Mouse (Mus musculus): ENCODE data around the gene Orm3. TPM values are rescaled to one million over a fixed set of nuclear protein-coding genes. Genes with fewer than 3 reads are reported as not detected.

The Orm3 gene
- not detected for total RNA-seq (2021)

DNA sequence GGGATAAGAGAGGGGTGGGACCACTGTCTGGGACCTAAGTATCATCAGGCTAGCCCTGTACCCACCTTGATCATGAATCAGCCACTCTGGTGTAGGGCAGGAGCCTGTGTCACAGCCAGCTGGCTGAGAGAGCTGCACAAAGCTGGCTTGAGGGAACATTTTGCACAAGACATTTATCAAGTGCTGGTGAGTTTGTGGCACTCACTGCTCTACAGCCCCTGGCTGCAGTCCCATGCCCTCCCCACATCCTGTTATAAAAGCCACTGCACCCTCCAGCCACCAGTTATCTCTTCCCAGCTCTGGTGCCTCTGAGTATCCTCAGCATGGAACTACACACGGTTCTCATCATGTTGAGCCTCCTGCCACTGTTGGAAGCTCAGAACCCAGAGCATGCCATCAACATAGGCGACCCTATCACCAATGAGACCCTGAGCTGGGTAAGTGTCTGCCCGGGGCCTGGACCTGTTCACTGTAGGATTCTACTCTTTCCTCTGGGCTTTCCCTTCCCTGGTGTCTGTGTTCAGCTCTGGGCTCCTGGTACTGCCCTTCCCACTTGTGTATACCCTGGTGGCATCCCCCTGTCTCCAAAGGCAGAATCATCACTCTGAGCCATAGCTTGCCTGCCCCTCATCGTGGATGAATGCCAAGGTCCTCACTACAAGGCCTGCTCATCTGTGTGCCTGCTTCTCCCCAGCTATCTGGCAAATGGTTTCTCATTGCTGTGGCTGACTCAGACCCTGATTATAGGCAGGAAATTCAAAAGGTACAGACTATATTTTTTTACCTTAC lies at the start of gene Orm3:
Gene Orm3 (plus strand): TSS at position 286 of the 789 bp plus-strand sequence.
- DNase-seq (ENCODE audit: low spot score in 2 of 2) = no peak
- intact Hi-C loops (cut with DNase I) = no loop called here

- intact Hi-C loops (cut with DNase I) = loop anchor here (1.0 kb wide), 1 partner anchor 92 kb away; no protein-coding TSS in a partner anchor
- DNase-seq (ENCODE audit: low spot score in 2 of 2) = peak; percentile 76 to 83
These were observed 48.5 kb upstream of the Orm3 start for GRCm38 (mm10) chr4:63307175-63308062.

DNA sequence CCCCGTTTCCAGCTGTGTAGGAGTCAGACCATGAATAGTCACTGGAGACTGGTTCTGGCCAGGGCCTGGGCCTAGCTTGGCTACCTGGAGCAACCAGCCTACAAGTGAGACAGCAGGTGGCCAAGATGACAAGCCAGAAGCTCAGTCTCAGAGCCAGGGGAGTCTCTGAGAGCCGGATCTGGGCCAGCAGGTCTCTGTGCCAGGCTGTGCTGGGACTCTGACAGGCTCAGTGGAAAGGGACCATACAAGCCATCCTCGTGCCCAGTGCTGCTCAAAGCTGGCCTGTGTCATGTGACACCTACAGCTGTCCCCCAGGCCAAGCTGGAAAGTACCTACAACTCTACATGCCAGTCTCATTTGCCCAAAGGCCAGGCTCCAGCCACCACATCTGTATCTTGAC lies 47.6 kb upstream of the Orm3 start:
- intact Hi-C loops (cut with DNase I) = no loop called here
- no peak for DNase-seq (ENCODE audit: low spot score in 2 of 2)

GRCm38 (mm10) chr4:63310247-63310855 lies 45.6 kb upstream of the Orm3 start:
- intact Hi-C loops (cut with DNase I) = no loop called here
- no peak for DNase-seq (ENCODE audit: low spot score in 2 of 2)

DNA sequence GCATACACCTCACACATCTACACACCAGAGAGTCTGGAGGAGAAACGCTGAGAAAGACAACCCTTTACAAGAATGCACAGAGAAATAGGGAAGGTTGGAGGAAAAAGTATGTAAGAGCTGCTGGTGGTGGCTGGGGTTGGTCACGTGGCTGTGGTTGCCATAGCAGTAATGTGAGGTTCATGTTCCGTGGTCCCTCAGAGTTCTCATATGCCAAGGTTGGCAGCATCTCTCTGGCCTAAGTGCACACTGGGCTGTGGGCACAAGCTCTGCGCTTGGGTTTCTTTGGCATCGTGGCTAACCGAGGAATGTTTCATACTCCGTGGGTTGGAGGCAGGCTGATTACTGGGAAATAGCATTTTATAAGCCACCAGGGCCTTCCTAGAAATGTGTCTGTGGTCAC lies 44.5 kb upstream of the Orm3 start:
- no peak for DNase-seq (ENCODE audit: low spot score in 2 of 2)
- intact Hi-C loops (cut with DNase I) = no loop called here

DNA sequence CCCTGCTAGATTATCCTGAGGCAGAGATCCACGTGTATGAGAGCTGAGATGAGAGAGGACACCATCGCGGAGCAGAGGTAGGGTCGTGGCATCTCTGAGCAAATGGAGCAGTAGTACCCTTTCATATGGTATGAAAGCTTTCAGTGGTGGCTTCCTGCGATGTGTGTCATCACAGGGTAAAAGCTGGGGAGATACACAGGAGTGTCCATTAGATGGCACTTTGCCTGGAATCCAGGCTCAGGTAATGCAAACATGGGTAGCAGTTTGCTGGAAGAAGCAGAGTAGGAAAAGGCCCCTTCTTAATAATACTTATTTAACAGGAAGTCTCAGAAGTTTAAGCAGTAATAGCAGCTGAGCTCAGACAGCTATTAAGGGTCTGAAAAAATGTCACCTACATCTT lies 41.9 kb upstream of the Orm3 start:
- DNase-seq (ENCODE audit: low spot score in 2 of 2) = no peak
- intact Hi-C loops (cut with DNase I) = no loop called here

GRCm38 (mm10) chr4:63316076-63316746 lies 39.8 kb upstream of the Orm3 start:
- intact Hi-C loops (cut with DNase I) = loop anchor here (5.0 kb wide), 1 partner anchor 159 kb away; no protein-coding TSS in a partner anchor

DNA sequence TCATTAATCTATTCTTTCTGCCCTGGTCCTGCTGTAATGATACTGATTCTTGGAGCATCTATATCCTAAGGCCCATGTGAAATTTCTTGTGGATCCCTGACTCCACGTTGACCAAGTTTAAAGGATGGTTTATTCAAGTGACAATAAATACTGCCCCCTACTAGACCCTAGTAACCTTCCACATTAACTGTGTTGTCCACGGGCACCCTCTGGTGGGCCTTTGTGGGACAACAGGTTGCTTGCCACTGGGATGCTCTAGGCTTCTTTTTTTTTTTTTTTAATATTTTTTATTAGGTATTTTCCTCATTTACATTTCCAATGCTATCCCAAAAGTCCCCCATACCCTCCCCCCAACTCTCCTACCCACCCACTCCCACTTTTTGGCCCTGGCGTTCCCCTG lies 36.4 kb upstream of the Orm3 start:
- DNase-seq (ENCODE audit: low spot score in 2 of 2) = peak in 1 of 2 experiments; percentile 26
- intact Hi-C loops (cut with DNase I) = loop anchor here (1.0 to 5.0 kb wide), 2 partner anchors 138 to 162 kb away; no protein-coding TSS in a partner anchor

More at GRCm38 (mm10) chr4:63316076-63316746, 39.8 kb upstream of the Orm3 start:
- peak; percentile 28 to 30 for DNase-seq (ENCODE audit: low spot score in 2 of 2)

- intact Hi-C loops (cut with DNase I) = no loop called here
These were observed 32.6 kb upstream of the Orm3 start for GRCm38 (mm10) chr4:63323275-63323815.

GRCm38 (mm10) chr4:63333403-63333802 lies 22.6 kb upstream of the Orm3 start:
- intact Hi-C loops (cut with DNase I) = no loop called here
- no peak for DNase-seq (ENCODE audit: low spot score in 2 of 2)

More at GRCm38 (mm10) chr4:63323275-63323815, 32.6 kb upstream of the Orm3 start:
- DNase-seq (ENCODE audit: low spot score in 2 of 2) = no peak

DNA sequence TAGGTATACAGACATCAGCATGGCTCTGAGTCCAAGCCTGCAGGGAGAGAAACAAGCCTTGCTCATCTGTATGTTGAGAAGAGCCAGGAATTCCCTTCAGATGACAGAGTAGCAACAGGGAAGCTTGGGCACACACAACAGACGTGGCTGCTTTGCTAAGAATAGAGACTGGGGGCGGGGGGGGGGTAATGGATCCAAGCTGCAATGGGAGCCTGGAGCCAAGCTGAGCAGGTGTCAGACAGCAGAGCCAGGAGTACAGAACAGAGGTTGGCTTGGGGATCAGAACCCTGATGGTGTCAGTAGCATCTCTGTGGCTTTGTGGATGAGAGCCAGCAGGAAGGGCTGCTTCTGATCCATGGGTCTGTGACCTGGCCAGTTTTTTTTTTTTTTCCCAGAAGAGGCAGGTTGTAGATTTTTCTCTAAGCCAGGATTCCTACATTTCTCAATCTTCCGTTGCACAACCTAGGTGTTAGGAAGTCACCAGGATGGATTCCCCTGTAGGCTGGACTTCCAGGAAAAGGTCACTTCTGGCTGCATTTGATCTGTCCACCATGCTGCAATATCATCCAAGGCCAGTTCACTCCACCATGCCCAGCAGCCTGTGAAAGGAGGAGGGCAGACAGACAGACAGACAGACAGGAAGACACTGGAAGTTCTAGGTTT lies 17.4 kb upstream of the Orm3 start:
- no peak for DNase-seq (ENCODE audit: low spot score in 2 of 2)
- intact Hi-C loops (cut with DNase I) = no loop called here

- no peak for DNase-seq (ENCODE audit: low spot score in 2 of 2)
- intact Hi-C loops (cut with DNase I) = no loop called here
These were observed 13.5 kb upstream of the Orm3 start for GRCm38 (mm10) chr4:63342491-63342890.

DNA sequence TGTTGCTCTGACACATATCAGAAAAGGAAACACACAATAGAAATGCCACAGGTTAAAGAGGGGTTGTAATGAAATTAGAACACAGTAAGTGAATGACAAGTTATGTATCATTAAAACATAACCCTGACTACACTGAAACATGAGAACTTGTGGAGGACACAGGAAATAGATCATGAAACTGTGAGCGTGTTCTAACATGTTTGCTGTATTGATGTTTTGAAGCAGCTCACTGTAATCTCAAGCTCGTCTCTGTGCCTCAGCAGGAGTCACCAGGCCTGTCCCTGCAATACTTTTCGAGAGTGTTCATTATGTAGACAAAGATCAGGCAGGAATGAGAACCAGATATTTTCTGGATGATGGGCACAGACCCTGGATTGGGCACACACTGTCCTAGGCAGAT lies 12.4 kb upstream of the Orm3 start:
- DNase-seq (ENCODE audit: low spot score in 2 of 2) = no peak
- intact Hi-C loops (cut with DNase I) = no loop called here

DNA sequence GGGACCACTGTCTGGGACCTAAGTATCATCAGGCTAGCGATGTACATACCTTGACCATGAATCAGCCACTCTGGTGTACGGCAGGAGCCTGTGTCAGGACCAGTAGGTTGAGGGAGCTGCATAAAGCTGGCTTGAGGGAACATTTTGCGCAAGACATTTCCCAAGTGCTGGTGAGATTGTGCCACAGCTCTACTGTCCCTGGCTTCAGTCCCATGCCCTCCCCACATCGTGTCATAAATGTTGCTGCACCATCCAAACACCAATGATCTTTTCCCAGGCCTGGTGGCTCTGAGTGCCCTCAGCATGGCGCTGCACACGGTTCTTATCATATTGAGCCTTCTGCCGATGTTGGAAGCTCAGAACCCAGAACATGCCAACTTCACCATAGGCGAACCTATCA lies 11.7 kb upstream of the Orm3 start, which contains the start of gene Orm1:
Gene Orm1 (plus strand): TSS at position 266 of the 400 bp plus-strand sequence.
- intact Hi-C loops (cut with DNase I) = no loop called here

GRCm38 (mm10) chr4:63345261-63345660 lies 10.7 kb upstream of the Orm3 start:
- no peak for DNase-seq (ENCODE audit: low spot score in 2 of 2)
- intact Hi-C loops (cut with DNase I) = no loop called here

More for the DNA sequence above, 11.7 kb upstream of the Orm3 start, which contains the start of gene Orm1:
- no peak for DNase-seq (ENCODE audit: low spot score in 2 of 2)

DNA sequence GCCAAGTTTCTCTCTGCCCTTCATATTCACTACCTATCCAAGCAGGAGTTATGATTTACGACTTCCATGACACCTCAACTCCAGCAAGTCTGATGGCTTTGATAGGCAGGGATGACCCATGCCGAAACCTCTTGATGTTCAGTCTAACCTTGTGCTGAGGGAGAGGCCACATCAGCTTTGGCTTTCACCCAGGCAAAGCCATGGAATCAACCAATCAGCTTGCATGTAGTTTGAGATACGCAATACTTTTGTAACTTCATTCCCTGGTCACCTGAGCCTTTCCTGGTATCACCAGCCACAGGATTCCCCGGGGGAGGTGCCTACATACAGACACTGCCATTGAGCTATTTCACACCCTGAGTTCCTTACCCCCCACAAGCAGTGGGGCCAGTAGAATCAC lies 9.3 kb upstream of the Orm3 start:
- intact Hi-C loops (cut with DNase I) = no loop called here
- DNase-seq (ENCODE audit: low spot score in 2 of 2) = no peak

DNA sequence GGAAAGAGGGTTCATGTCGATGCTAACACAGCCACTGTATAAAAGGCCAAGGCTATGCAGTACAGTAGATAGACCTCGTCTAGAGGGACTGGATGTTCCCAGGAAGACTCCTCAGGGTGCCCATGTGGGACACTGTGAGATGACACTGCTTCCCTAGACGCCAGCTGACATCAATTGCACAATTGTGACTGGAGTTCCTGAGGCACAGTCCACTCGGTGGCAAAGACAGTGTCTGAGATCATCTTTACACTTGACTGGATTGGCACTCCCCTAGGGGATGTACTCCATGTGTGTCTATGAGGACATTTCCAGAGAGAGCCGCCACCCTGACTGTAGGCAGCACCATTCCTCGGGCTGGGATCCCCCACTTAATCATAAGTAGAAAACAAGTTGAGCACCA lies 7.4 kb upstream of the Orm3 start:
- no peak for DNase-seq (ENCODE audit: low spot score in 2 of 2)
- intact Hi-C loops (cut with DNase I) = no loop called here

GRCm38 (mm10) chr4:63356981-63357570 lies 1.1 kb downstream of the Orm3 start:
- intact Hi-C loops (cut with DNase I) = no loop called here
- no peak for DNase-seq (ENCODE audit: low spot score in 2 of 2)
